Mouse (Mus musculus) heart, postnatal 4 days (tissue): ENCODE results near the gene Slc16a7. TPM values are rescaled to one million over a fixed set of nuclear protein-coding genes. Genes with fewer than 3 reads are reported as not detected.

Experiments used
- DNase-seq: peaks from one replicate; pipeline ENCODE4 v3.0.0; 2021
- total RNA-seq, 2 experiments: library from RNA; stranded (reverse); gene quantifications; 2 replicates each; pipeline ENCODE4 v1.2.3; 2021

Gene Slc16a7
- total RNA-seq, 2 experiments from 2014 or later, result 24.4 to 26.4 TPM

- peak; percentile 31 for DNase-seq
These were observed 67.5 kb downstream of the Slc16a7 start for GRCm38 (mm10) chr10:125321446-125322428.

DNA sequence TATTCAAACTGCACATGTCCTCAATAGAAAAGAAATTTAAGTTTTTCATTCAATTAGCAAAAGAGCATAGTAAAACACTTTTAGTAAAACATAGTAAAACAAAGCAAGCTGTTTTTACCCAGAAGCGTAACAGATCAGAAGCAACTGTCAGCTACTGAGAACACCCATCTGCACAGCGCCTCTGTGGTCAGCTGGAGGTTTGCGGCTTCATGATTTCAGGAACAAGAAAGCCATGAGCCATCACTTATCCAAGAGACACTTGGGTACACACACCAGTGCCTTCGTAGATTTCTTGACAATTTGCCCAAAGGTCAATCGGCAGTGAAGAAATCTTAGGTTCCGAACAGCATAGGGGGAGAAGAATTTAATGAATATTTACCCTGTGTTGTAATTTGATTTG is 71.9 kb downstream of the Slc16a7 start:
- DNase-seq, result no peak

GRCm38 (mm10) chr10:125310855-125311254 is 78.4 kb downstream of the Slc16a7 start:
- no peak for DNase-seq

- no peak for DNase-seq
These were observed 91.2 kb downstream of the Slc16a7 start for GRCm38 (mm10) chr10:125298036-125298435.

DNA sequence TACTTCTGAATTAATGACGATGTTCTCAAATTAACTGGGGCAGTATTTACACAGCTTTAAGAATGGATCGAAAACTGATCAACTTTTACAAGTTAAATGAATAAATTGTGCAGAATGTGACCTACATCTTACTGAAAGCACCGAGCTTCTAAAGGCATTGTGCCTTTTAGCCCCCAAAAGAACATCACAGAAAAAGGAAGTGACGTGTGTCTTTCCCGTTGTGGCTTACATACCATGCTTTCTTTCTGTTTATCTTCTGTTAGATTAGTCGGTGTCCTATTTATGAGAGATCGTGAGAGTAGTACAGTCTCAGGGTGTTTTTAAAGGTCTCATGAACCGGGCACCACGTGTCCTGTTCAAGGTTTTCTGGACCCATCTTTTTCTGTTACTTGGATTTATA is 98.9 kb downstream of the Slc16a7 start:
- no peak for DNase-seq

DNA sequence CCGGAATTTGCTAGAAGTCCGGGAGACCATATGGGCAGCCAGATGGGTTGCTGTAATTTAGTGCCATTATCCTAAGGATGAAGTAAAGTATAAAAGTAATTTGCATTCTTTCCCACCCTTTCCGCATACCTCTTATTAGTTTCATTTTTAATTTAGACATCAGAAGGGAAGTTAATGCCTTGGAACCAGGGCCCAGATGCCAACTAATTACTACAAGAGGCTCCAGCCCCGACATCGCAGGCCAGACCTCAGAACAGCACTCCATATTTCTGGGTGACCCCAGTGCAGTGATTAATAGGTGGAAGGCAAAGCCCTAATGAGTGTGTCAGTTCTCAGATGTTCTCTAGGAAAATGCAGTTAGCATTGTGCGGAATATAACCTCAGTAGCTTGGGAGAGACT is 100.7 kb downstream of the Slc16a7 start:
- DNase-seq, result no peak

- DNase-seq, result no peak
These were observed 103.9 kb downstream of the Slc16a7 start for GRCm38 (mm10) chr10:125285386-125285785.

- DNase-seq, result no peak
These were observed 114.0 kb downstream of the Slc16a7 start for GRCm38 (mm10) chr10:125275149-125275848.

DNA sequence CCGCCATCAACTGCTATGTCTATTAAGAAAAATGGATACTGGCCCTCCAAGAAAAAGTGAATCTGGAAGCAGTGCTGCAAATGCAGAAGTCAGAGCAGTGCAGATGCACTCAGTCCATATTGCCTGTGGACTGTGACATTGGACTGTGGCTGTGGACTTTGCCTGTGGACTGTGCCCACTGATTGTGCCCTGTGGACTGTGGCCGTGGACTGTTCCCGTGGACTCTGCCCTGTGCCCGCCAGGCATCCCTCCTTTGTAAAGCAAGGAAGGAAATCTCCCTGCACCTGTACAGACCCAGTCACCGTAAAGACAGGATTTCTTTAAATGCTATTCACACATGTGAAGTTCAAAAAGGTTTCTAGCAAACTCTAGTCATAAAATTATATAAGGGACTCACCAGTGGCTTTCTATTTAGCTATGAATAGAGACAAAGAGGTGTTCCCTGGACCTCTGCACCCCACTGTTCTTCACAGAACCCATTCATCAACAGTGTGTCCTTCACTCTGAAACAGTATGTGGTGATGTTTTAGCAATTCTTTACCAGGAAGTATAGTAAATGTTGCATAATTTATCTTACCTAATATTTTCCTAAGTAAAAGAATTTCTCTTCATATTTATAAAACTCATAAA is 114.6 kb downstream of the Slc16a7 start:
- no peak for DNase-seq

DNA sequence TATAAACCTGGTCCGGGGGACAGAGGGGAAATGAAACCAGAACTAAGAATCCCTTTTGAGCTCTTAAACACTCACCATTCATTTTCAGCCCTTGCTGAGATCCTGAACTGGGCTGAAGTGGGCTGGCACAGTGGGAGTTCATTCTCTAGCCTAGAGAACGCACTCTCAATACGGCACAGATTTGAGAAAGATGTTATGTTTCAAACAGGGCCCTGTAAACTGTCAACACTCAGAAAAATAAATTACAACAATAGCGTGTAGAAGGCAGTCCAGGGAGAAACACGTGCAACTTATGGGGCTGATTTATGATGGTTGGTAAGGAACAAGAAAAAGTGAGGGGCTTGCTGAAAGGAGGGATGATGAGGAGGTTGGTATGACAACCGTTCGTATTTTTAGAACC is 115.5 kb downstream of the Slc16a7 start:
- DNase-seq, result no peak

DNA sequence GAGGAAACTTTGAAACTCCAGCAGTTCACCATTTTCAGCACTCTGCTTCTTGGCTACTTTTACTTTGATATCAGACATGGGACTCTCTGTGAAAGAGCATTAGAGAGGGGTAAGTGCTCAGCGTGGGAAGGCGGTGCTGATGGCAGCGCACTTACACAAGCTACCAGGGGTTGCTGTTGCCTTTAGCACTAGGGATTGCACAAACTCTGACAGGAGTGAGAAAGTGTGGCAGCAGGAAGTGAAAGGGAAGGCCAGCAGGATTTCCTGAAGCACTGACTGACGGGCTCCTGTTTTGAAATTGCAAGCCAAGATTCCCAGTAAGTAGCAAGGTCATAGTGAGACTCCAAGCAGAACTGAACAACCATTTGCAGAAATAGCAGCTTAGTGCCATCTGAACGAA is 117.8 kb downstream of the Slc16a7 start:
- no peak for DNase-seq

GRCm38 (mm10) chr10:125270266-125270665 is 119.0 kb downstream of the Slc16a7 start:
- no peak for DNase-seq

- DNase-seq, result no peak
These were observed 122.9 kb downstream of the Slc16a7 start for GRCm38 (mm10) chr10:125266322-125266721.

DNA sequence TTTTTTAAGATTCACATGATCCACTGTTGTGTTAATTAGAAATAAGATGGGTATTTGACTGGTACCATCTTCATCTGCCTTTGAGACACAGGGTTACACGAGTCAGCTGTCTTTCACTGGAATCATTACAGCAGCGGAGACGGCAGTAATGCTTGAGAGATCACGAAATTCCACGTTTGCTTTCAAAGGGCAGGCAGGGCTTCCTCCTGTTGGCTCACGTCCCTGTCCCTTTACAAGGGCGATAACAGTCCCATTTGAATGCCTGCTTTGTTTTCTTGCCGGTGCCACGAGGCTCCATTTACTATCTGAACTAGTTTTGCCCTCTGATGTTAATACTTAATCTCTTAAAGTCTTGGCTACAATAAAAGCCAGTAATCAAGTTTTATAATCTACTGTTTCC is 123.4 kb downstream of the Slc16a7 start:
- peak; percentile 19 for DNase-seq

GRCm38 (mm10) chr10:125265467-125265866 is 123.8 kb downstream of the Slc16a7 start:
- peak; percentile 34 for DNase-seq

- peak; percentile 68 for DNase-seq
These were observed 124.3 kb downstream of the Slc16a7 start for GRCm38 (mm10) chr10:125264938-125265337.

DNA sequence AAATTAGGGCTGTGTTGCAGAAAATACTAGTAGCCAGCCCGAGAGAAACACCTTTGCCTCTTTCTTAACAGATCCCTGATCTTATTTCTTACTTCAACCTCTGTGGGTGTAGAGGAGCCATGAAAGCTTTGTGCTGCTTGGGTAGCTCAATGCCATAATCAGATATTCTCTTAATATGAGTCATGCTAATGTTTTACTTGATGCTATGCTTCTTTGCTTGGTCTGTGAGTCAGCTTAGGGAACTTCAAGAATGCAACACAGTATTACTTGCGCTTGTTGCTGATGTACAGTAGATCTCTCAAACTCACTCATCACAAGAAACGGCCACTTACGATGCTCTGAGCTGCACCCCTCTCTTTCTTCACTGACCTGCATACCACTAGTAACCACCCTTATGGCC is 133.4 kb downstream of the Slc16a7 start:
- no peak for DNase-seq

- no peak for DNase-seq
These were observed 174.7 kb downstream of the Slc16a7 start for GRCm38 (mm10) chr10:125214536-125214935.

GRCm38 (mm10) chr10:125213805-125214204 is 175.5 kb downstream of the Slc16a7 start:
- DNase-seq, result no peak

- DNase-seq, result no peak
These were observed 201.7 kb downstream of the Slc16a7 start for GRCm38 (mm10) chr10:125187544-125187943.

DNA sequence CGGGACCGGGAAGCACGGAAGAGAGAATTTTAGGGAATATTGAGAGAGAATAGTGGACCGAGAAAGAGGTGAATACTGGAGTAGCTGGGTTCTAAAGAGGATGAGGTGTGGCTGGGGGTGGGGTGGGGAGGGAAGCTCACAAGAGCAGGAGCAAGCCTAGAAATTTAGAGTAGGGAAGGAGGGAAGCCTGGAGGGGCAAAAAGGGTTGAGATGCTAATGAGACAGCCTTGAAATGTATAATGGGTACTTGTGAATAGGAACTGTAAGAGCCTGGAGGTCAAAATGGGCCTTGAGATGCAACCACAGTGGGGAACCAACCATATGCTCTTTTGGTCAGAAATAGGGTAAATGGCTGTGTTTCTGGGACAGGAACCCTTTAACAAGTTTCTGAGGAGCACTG is 203.9 kb downstream of the Slc16a7 start:
- no peak for DNase-seq

DNA sequence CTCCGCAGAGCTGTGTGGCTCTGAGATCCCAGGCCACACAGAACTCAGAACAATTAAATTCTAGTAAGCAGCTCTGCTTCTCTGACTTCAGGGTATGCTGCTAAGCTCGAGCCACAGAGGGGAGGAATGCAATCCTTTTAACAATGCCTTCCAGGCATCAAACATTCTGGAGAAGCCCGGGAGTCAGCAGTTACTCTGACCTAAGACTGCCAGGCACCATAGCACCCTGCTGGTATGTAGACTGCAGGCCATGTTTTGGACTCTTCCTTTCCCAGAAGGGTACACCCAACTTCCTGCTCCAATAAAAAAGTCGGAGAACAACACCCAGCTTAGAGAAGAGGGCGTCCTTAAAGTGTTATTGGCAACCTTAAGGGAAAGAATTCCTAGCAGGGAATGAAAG is 205.1 kb downstream of the Slc16a7 start:
- no peak for DNase-seq

DNA sequence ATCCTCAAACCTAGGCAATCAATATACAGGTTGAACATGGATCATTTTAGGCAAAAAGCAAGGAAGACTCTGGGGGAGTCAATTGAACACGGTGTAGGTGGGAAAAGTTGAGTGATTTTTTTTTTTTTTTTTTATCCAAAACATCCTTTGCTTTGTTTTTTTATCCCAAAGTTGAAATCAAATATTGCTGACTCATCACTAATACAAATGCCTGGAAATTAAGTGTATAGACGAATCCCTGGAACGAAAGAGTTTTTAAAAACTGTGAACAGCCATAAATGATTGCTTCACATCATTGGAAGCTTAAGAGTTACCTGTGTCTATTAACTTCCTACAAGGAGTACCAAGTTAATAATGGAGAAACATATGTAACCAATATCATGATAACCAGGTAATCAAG is 206.7 kb downstream of the Slc16a7 start:
- DNase-seq, result no peak
